Mouse (Mus musculus) left cerebral cortex, adult 2 months (tissue): ENCODE data around the gene Ptprn2. TPM values are rescaled to one million over a fixed set of nuclear protein-coding genes. Genes with fewer than 3 reads are reported as not detected.
A peak's percentile ranks its signal among the peaks of the same experiment; 100 is the strongest.

Experiments used
- DNase-seq, 2 experiments: peaks; one replicate each; pipeline ENCODE4 v3.0.0; 2021 to 2022; ENCODE audit warnings: low spot score in 2 of 2, mixed read lengths in 1 of 2; ENCODE audit errors: extremely low spot score in 1 of 2
- H3K27ac ChIP-seq: fragments of 200-600 bp; 2 replicates; pipeline ENCODE4 v1.8.1; 2022
- H3K4me3 ChIP-seq: fragments of 200-600 bp; 2 replicates; pipeline ENCODE4 v1.8.1; 2022
- CTCF ChIP-seq: fragments of 200-600 bp; IDR thresholded peaks from 2 replicates; pipeline ENCODE4 v1.8.1; 2022; ENCODE audit warnings: antibody characterized with exemption, mild to moderate bottlenecking, moderate library complexity
- intact Hi-C: fragments of 180-260 bp; cut with DNase I; formaldehyde crosslinking; loops from one replicate; pipeline ENCODE4 v1.15.1; 2025
- total RNA-seq, 2 experiments: library from RNA; stranded (reverse); gene quantifications; 2 replicates each; pipeline ENCODE4 v1.2.3; 2021

Gene Ptprn2
- total RNA-seq, 2 experiments from 2014 or later, result 339 to 346 TPM

- no peak for TF ChIP-seq CTCF
- intact Hi-C loops, result loop anchor here (5.0 to 10.0 kb wide), 2 partner anchors 40 to 312 kb away; no protein-coding TSS in a partner anchor
- Histone ChIP-seq H3K4me3 (no peak overlapping the region; the same call in none of the 2 replicates), H3K27ac (no peak overlapping the region)
- no peak for DNase-seq
These were observed 671.7 kb downstream of the Ptprn2 start for GRCm38 (mm10) chr12:117157249-117157648.

GRCm38 (mm10) chr12:117157660-117158386, 672.3 kb downstream of the Ptprn2 start:
- H3K4me3 ChIP-seq, result no peak overlapping the region; the same call in 1 of the 2 replicates
- no peak for DNase-seq
- no peak for TF ChIP-seq CTCF
- intact Hi-C loops, result loop anchor here (5.0 to 10.0 kb wide), 2 partner anchors 39 to 313 kb away; no protein-coding TSS in a partner anchor
- H3K27ac ChIP-seq, result no peak overlapping the region

- Histone ChIP-seq H3K27ac (no peak overlapping the region), H3K4me3 (no peak overlapping the region)
- intact Hi-C loops, result loop anchor here (5.0 to 10.0 kb wide), 2 partner anchors 38 to 314 kb away; no protein-coding TSS in a partner anchor
- no peak for DNase-seq
- TF ChIP-seq CTCF, result no peak
These were observed 673.6 kb downstream of the Ptprn2 start for GRCm38 (mm10) chr12:117158950-117159668.

GRCm38 (mm10) chr12:117159669-117160210, 674.2 kb downstream of the Ptprn2 start:
- Histone ChIP-seq H3K27ac (no peak overlapping the region), H3K4me3 (peak overlapping the region; percentile 7; the same call in 1 of the 2 replicates)
- DNase-seq, result no peak
- no peak for TF ChIP-seq CTCF
- intact Hi-C loops, result loop anchor here (5.0 to 10.0 kb wide), 2 partner anchors 38 to 315 kb away; no protein-coding TSS in a partner anchor

DNA sequence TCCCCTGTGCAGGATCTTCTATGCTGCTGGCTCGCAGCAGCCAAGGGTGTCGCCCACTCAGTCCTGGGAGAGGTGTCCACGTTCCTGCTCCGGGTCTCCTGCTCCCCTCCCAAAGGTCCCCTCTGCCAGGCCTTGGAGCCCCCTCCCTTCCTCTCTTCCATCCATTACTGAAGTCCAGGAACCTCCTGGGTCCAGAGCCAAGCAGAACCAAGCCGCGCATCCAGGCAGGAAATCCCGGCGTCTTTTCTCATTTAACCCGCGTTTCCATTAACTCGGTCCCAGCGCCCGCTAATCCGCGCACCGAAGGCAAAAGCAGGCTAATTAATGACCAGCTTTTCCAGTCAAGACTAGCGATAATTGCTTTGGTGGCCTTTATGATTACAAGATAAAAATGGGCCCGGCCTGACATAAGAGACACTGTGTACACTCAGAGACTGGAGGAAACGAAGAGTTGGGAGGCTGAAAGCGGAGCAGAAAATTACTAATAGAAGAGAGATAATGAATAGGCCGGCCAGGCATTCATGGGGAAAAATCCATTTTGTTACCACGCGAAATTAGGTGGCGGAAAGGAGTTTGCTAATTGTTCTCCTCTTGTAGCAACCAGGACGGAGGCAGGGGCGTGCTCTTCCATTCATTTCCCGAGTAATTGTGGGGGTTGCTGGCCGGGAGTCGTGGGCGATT, 674.8 kb downstream of the Ptprn2 start:
- 0 out of 2 replicates have a peak overlapping the region, but pooled peaks have one; percentile 28 for H3K27ac ChIP-seq
- no peak for TF ChIP-seq CTCF
- intact Hi-C loops, result no loop called here
- no peak for DNase-seq
- peak overlapping the region; percentile 7 for H3K4me3 ChIP-seq

- intact Hi-C loops, result no loop called here
- no peak for DNase-seq
- Histone ChIP-seq H3K27ac (no peak overlapping the region), H3K4me3 (no peak overlapping the region)
- TF ChIP-seq CTCF, result no peak
These were observed 676.7 kb downstream of the Ptprn2 start for GRCm38 (mm10) chr12:117162180-117162579.

DNA sequence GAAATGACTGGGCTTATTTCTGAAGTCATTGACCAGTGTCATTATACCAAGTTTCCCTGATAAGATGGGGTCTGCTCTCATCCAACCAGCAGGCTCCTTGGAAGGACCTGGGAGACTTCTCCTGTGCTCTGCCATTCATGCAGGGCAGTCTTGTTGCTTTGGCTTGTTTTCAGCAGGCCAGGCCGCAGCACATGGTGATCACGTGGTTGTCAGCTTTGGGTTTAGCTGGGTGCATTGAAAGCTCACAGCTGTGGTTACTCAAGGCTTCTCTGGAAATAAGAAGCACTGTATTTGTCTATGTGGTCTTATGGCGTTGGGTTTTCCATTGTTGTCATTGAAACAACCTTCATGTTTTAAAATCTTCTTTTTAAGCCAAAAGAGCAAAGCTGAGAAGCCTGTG, 678.3 kb downstream of the Ptprn2 start:
- no peak overlapping the region for H3K4me3 ChIP-seq
- intact Hi-C loops, result no loop called here
- no peak for DNase-seq
- H3K27ac ChIP-seq, result no peak overlapping the region
- no peak for TF ChIP-seq CTCF

GRCm38 (mm10) chr12:117166266-117166665, 680.7 kb downstream of the Ptprn2 start:
- no peak overlapping the region for H3K27ac ChIP-seq
- intact Hi-C loops, result no loop called here

GRCm38 (mm10) chr12:117169670-117170069, 684.1 kb downstream of the Ptprn2 start:
- no peak overlapping the region for H3K4me3 ChIP-seq
- peak overlapping the region; percentile 61 for H3K27ac ChIP-seq
- no peak for DNase-seq
- TF ChIP-seq CTCF, result no peak
- intact Hi-C loops, result no loop called here

More at GRCm38 (mm10) chr12:117166266-117166665, 680.7 kb downstream of the Ptprn2 start:
- H3K4me3 ChIP-seq, result no peak overlapping the region
- DNase-seq, result no peak
- no peak for TF ChIP-seq CTCF

GRCm38 (mm10) chr12:117172529-117172884, 687.0 kb downstream of the Ptprn2 start:
- H3K27ac ChIP-seq, result peak overlapping the region; percentile 19; the same call in 1 of the 2 replicates
- intact Hi-C loops, result no loop called here
- TF ChIP-seq CTCF, result no peak
- no peak overlapping the region for H3K4me3 ChIP-seq
- no peak for DNase-seq

DNA sequence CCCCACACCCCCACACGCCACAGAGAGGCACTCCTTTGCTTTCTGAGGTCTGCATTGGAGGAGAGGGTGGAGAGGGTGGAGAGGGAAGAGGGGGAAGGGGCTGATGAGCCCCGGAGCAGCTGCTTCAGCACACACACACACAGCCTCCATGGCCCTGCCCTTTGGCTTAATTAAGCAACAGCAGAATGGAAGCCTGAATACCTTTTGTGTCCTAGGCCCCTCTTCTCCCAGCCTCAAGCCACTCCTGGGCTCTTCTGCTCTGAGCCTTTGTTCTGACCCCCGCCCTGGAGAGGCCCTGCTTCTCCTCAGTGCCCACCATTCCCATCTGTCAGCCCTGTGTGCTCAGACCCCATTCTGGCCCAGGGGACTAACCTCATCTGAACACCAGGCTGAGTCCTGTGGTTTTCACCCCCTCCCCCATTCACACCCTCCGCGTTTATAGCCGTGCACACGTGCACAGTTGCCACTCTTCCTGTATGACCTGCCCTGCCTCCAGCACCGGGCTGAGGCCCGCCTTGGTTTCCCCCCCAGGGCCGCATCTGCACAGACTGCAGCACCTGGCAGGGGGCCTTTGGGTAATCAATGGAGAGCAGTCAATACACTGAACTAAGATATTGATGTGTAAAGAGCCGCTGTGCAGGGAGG, 687.5 kb downstream of the Ptprn2 start:
- H3K27ac ChIP-seq, result peak overlapping the region; percentile 44
- intact Hi-C loops, result no loop called here

More for the DNA sequence above, 687.5 kb downstream of the Ptprn2 start:
- TF ChIP-seq CTCF, result no peak
- no peak overlapping the region for H3K4me3 ChIP-seq
- DNase-seq, result no peak
